Comparison of ENCODE assay signal across 8 mouse cellular contexts in the genomic region with DNA sequence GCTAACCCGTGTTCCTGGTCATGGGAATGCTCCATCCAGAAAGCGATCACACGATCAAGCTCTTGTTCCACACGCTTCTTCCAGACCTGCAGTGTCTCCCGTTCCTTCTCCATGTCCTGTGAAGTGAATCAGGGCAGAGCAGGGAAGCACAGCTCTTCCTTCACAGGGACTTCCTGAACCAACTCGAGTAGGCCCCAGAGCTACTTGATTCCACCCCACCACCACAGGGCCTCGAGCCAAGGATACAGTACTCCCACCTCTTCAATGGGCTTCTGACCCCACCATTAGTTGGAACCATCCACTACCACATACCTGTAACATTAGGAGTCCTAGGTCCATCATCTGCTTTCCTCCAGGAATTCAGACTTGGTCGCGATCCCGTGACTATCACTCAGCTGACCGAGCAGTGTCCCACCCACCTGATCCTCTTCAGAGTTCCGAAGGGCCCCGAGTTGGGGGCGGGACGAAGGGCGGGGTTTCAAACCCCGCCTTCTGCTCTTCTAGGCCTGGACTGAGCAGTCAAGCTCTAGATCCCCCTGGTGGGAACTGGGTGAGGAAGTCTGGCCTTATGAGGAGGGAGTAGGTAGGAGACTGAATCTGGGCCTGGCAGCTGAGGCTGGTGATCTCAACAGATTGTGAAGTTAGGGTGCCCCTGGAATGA. TPM values are rescaled to one million over a fixed set of nuclear protein-coding genes. Genes with fewer than 3 reads are reported as not detected.
DNase-seq lines count a peak whose midpoint lies in the region; ATAC-seq lines count a peak whose summit lies in the region.

A gene (minus strand): TSS at position 449 of the 661 bp plus-strand sequence.

- H3K27ac ChIP-seq in forebrain, embryonic 11.5 days (ENCODE audit: low read depth, low read length), result no peak within 1 kb of the TSS
- H3K27ac ChIP-seq in limb, embryonic 10.5 days, result no peak within 1 kb of the TSS
- no peak within 1 kb of the TSS for H3K27ac ChIP-seq in midbrain, embryonic 10.5 days (replicated peaks)
- peak within 1 kb of the TSS; percentile 21; the same call in 1 of the 2 replicates for H3K27ac ChIP-seq in stomach, embryonic 14.5 days (ENCODE audit: low read length)

- intact Hi-C loops in heart, postnatal 25 days (cut with DNase I), result no loop called here

- peak; percentile 89 for DNase-seq in ES-CJ7 (ENCODE audit: low read depth, low spot score)
- DNase-seq in adrenal gland, adult 2 months, result peak; percentile 71
- DNase-seq in forebrain, embryonic 11.5 days (ENCODE audit: low spot score), result peak; percentile 69
- peak; percentile 50 for DNase-seq in heart, postnatal 25 days (ENCODE audit: low spot score)
- DNase-seq in limb, embryonic 10.5 days (ENCODE audit: low spot score), result peak; percentile 41
- peak; percentile 46 for DNase-seq in midbrain, embryonic 10.5 days (ENCODE audit: low spot score)
- no peak for DNase-seq in cerebellum, postnatal 36 days

- no peaks in the 10 kb centered on the region for H3K36me3 ChIP-seq in forebrain, embryonic 11.5 days (ENCODE audit: control insufficient read depth, insufficient read depth, low read length)
- no peaks in the 10 kb centered on the region for H3K36me3 ChIP-seq in limb, embryonic 10.5 days
- no peaks in the 10 kb centered on the region for H3K36me3 ChIP-seq in midbrain, embryonic 10.5 days
- no peaks in the 10 kb centered on the region for H3K36me3 ChIP-seq in stomach, embryonic 14.5 days (ENCODE audit: control insufficient read depth, insufficient read depth, low read length)

- H3K4me1 ChIP-seq in forebrain, embryonic 11.5 days (replicated peaks; ENCODE audit: control insufficient read depth, insufficient read depth, low read length), result no peaks in the 10 kb centered on the region
- H3K4me1 ChIP-seq in limb, embryonic 10.5 days, result no peaks in the 10 kb centered on the region
- peaks cover 3% of the 10 kb centered on the region; the same call in 1 of the 2 replicates for H3K4me1 ChIP-seq in midbrain, embryonic 10.5 days
- no peaks in the 10 kb centered on the region for H3K4me1 ChIP-seq in stomach, embryonic 14.5 days (ENCODE audit: control insufficient read depth, insufficient read depth, low read length)

- no peak within 1 kb of the TSS for H3K9ac ChIP-seq in forebrain, embryonic 11.5 days (ENCODE audit: low read length)
- no peak within 1 kb of the TSS for H3K9ac ChIP-seq in stomach, embryonic 14.5 days (replicated peaks; ENCODE audit: low read depth, low read length)

- H3K4me2 ChIP-seq in forebrain, embryonic 11.5 days (ENCODE audit: low read depth, low read length, severe bottlenecking), result 0 out of 2 replicates have a peak within 1 kb of the TSS, but pooled peaks have one; percentile 21
- H3K4me2 ChIP-seq in stomach, embryonic 14.5 days (replicated peaks; ENCODE audit: low read depth, low read length), result peak within 1 kb of the TSS; percentile 34

- no peaks in the 10 kb centered on the region for H3K27me3 ChIP-seq in forebrain, embryonic 11.5 days (ENCODE audit: control insufficient read depth, insufficient read depth, low read length)
- H3K27me3 ChIP-seq in limb, embryonic 10.5 days (ENCODE audit: low read depth, poor library complexity, severe bottlenecking), result peaks cover 14% of the 10 kb centered on the region; the same call in 1 of the 2 replicates
- no peaks in the 10 kb centered on the region for H3K27me3 ChIP-seq in midbrain, embryonic 10.5 days (ENCODE audit: low read depth, poor library complexity, severe bottlenecking)
- no peaks in the 10 kb centered on the region for H3K27me3 ChIP-seq in stomach, embryonic 14.5 days (ENCODE audit: control insufficient read depth, insufficient read depth, low read length)

- H3K4me3 ChIP-seq in forebrain, embryonic 11.5 days (ENCODE audit: low read depth, low read length), result no peak within 1 kb of the TSS; the same call in 1 of the 2 replicates
- H3K4me3 ChIP-seq in limb, embryonic 10.5 days, result peak within 1 kb of the TSS; percentile 31
- peak within 1 kb of the TSS; percentile 29 for H3K4me3 ChIP-seq in midbrain, embryonic 10.5 days
- peak within 1 kb of the TSS; percentile 23 for H3K4me3 ChIP-seq in stomach, embryonic 14.5 days (ENCODE audit: low read depth, low read length)

- peak; percentile 73 for ATAC-seq in forebrain, embryonic 11.5 days (replicated peaks; ENCODE audit: low FRiP score)
- peak; percentile 91; the same call in 1 of the 2 replicates for ATAC-seq in stomach, embryonic 14.5 days (ENCODE audit: insufficient number of reproducible peaks, insufficient read depth, low FRiP score, low read depth)

- no peaks in the 10 kb centered on the region for H3K9me3 ChIP-seq in forebrain, embryonic 11.5 days (ENCODE audit: control insufficient read depth, low read length)
- no peaks in the 10 kb centered on the region for H3K9me3 ChIP-seq in limb, embryonic 10.5 days (replicated peaks)
- no peaks in the 10 kb centered on the region for H3K9me3 ChIP-seq in midbrain, embryonic 10.5 days (replicated peaks)
- no peaks in the 10 kb centered on the region for H3K9me3 ChIP-seq in stomach, embryonic 14.5 days (ENCODE audit: control insufficient read depth, low read depth, low read length)

- 42% methylated on average over 17 of the region's 17 CpGs for WGBS in forebrain, embryonic 11.5 days
- 36% methylated on average over 17 of the region's 17 CpGs for WGBS in limb, embryonic 10.5 days
- 33% methylated on average over 17 of the region's 17 CpGs for WGBS in midbrain, embryonic 10.5 days
- 34% methylated on average over 17 of the region's 17 CpGs for WGBS in stomach, embryonic 14.5 days

RNA-seq across cellular contexts. Expression of the gene that starts here (rescaled TPM):
- 10 to 100 TPM; 20.2 to 29.6 TPM for total RNA-seq in adrenal gland, adult 2 months (2021)
- 3.1 and 4.3 TPM in 2 replicates for polyA plus RNA-seq in adrenal gland, adult 2 months (2012; rRNA removed)
- polyA plus RNA-seq in forebrain, embryonic 11.5 days (2014; fragmentation: Nextera tagmentation; extraction: Ambion mirVana), result 12.3 and 14.4 TPM in 2 replicates
- total RNA-seq in heart, postnatal 25 days (2021), result 1 to 10 TPM; 5.8 to 6.2 TPM
- polyA plus RNA-seq in limb, embryonic 10.5 days (2016; fragmentation: Nextera tagmentation; extraction: Ambion mirVana), result 11.2 and 13.7 TPM in 2 replicates
- 16.8 and 23.3 TPM in 2 replicates for polyA plus RNA-seq in midbrain, embryonic 10.5 days (2016; fragmentation: Nextera tagmentation; extraction: Ambion mirVana)
- 38.6 and 43.9 TPM in 2 replicates for polyA plus RNA-seq in stomach, embryonic 14.5 days (2014; fragmentation: Nextera tagmentation; extraction: Ambion mirVana)

Comparison
In these comparisons a context has a peak if more than half of its experiments do, and no peak if none do; other contexts are left out.
1. DNase-seq: peak in ES-CJ7 (single experiment), adrenal gland, adult 2 months (single experiment), forebrain, embryonic 11.5 days (single experiment), heart, postnatal 25 days (single experiment), limb, embryonic 10.5 days (single experiment) and midbrain, embryonic 10.5 days (single experiment); none in cerebellum, postnatal 36 days (0 of 2).